Mouse (Mus musculus) intestine, embryonic 15.5 days (tissue): ENCODE results near the gene Catsperg1. TPM values are rescaled to one million over a fixed set of nuclear protein-coding genes. Genes with fewer than 3 reads are reported as not detected.

Experiments used
- ATAC-seq: fragments of 200-750 bp; cut with Nextera tagmentation; 2 replicates; pipeline ENCODE4 v1.8.0; 2017; ENCODE audit warnings: moderate TSS enrichment, moderate library complexity
- H3K27ac ChIP-seq: fragments of 300-500 bp; sonication (generic); 2 replicates; pipeline ENCODE4 v1.5.1; 2015; ENCODE audit warnings: mild to moderate bottlenecking, inconsistent platforms
- H3K27me3 ChIP-seq: fragments of 300-500 bp; sonication (generic); replicated peaks from 2 replicates; pipeline ENCODE4 v1.6.1; 2015; ENCODE audit warnings: inconsistent platforms
- H3K36me3 ChIP-seq: fragments of 300-500 bp; sonication (generic); 2 replicates; pipeline ENCODE4 v1.6.1; 2015; ENCODE audit warnings: inconsistent platforms
- H3K4me1 ChIP-seq: fragments of 300-500 bp; sonication (generic); replicated peaks from 2 replicates; pipeline ENCODE4 v1.6.1; 2015; ENCODE audit warnings: inconsistent platforms
- H3K4me2 ChIP-seq: fragments of 300-500 bp; sonication (generic); replicated peaks from 2 replicates; pipeline ENCODE4 v1.6.1; 2015; ENCODE audit warnings: mild to moderate bottlenecking, inconsistent platforms
- H3K4me3 ChIP-seq: fragments of 300-500 bp; sonication (generic); replicated peaks from 2 replicates; pipeline ENCODE4 v1.5.1; 2015; ENCODE audit warnings: inconsistent platforms
- H3K9ac ChIP-seq: fragments of 300-500 bp; sonication (generic); 2 replicates; pipeline ENCODE4 v1.6.1; 2015; ENCODE audit warnings: inconsistent platforms
- H3K9me3 ChIP-seq: fragments of 300-500 bp; sonication (generic); 2 replicates; pipeline ENCODE4 v1.6.1; 2016; ENCODE audit warnings: inconsistent platforms
- WGBS: fragments of 180-500 bp; shearing (Covaris S2); methylation state at CpG from one replicate; pipeline ENCODE4 v1.1.7; 2015; 5-methylcytosine and 5-hydroxymethylcytosine counted together
- polyA plus RNA-seq: library from polyadenylated mRNA; unstranded; fragments of >200 nt; fragmentation: Nextera tagmentation; extraction: Ambion mirVana; gene quantifications from 2 replicates; pipeline ENCODE4 v1.2.1, GENCODE M21; 2015

The Catsperg1 gene
- polyA plus RNA-seq, 1 experiment from 2014 or later: 0.99 TPM

DNA sequence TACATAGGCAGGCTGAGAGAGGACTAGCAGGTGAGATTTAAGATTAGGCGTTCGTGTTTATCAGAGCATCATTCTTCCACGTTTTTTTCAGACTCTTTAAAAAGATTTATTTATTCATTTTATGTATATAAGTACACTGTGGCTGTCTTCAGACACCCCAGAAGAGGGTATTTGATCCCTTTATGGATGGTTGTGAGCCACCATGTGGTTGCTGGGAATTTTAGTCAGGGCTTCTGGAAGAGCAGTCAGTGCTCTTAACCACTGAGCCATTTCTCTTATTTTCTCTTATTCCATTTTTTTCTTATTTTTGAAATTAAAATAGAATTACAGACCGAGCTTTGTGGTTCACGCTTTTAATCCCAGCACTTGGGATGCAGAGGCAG, 33.0 kb downstream of the Catsperg1 start:
- Histone ChIP-seq H3K4me1 (peaks cover 13% of the 10 kb centered on the region), H3K27ac (no peak overlapping the region; the same call in 1 of the 2 replicates), H3K4me2 (peak overlapping the region; percentile 77), H3K36me3 (peaks cover 8% of the 10 kb centered on the region; the same call in 1 of the 2 replicates), H3K9ac (no peak overlapping the region), H3K27me3 (no peaks in the 10 kb centered on the region), H3K9me3 (no peaks in the 10 kb centered on the region), H3K4me3 (peak overlapping the region; percentile 73)
- whole genome bisulfite sequencing: 43% methylated on average over 5 of the region's 5 CpGs
- ATAC-seq: no peak

DNA sequence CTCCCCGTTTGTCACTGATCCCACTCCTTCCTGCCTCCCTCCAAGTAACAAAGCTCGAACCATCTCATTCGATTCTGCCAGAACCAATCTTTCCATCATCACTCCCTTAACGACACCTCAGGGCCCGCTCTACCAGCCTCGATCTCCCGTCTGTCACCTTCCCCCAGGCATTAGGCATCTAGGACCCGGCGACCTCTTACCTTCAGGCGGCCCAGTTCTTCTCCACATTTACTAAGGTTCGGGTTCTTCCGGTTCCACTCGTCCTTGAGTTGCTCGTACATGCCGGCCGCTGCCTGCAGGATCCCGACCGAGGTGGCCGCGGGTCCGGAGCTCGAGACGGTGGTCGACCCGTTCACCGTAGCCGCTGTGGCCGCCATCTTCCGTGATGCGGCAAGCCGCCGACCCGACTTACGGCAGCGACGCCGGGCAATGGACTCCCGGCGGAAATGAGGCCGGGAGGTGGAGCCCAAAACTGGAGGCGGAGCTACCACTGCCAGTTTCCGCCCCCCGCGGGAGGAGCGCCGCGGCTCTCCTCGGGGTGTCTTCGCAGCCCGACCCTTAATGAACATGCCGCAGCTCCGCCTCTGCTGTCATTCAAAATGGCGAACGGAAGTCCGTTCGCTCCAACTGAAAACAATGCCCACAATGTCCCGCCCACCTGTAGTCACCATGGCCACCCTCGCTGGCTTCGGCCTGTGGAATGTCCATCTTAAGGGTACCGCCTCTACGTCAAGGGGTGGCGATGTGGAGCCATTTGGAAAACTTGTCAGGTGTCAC, 33.6 kb downstream of the Catsperg1 start, which contains the start of gene Psmd8:
Psmd8 (minus strand) TSS at position 625 of the 777 bp plus-strand sequence.
- Histone ChIP-seq H3K27me3 (no peaks in the 10 kb centered on the region), H3K4me1 (peaks cover 13% of the 10 kb centered on the region), H3K9ac (peak within 1 kb of the TSS; percentile 77), H3K9me3 (no peaks in the 10 kb centered on the region), H3K4me2 (peak within 1 kb of the TSS; percentile 77), H3K36me3 (peaks cover 12% of the 10 kb centered on the region; the same call in 1 of the 2 replicates), H3K27ac (peak within 1 kb of the TSS; percentile 27; the same call in 1 of the 2 replicates), H3K4me3 (peak within 1 kb of the TSS; percentile 73)
- WGBS: under 1% methylated on average over 62 of the region's 62 CpGs
- ATAC-seq: peak; percentile 97

DNA sequence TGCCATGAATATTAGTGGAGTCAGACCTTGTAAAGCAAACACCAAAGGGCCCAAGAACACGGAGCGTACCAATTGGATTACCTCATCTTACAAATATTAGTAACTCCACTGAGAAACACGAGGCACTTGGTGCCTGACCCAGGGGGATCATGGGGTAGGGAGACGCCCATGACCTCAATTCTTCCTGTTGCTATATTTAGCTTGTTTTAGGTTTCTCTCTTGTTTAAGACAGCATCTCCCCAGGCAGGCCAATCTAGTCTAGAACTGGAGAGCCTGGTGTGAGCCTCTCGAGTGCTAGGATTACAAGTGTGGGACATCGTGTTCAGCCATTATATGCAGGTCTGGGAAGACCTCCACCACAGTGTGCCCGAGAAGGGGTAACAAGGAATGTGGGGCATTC, 34.5 kb downstream of the Catsperg1 start:
- Histone ChIP-seq H3K27me3 (peaks cover under 1% of the 10 kb centered on the region; the same call in 1 of the 2 replicates), H3K27ac (no peak overlapping the region), H3K4me2 (peak overlapping the region; percentile 77), H3K9me3 (no peaks in the 10 kb centered on the region), H3K36me3 (peaks cover 21% of the 10 kb centered on the region), H3K9ac (no peak overlapping the region), H3K4me1 (peaks cover 13% of the 10 kb centered on the region), H3K4me3 (peak overlapping the region; percentile 73)
- 23% methylated on average over 7 of the region's 7 CpGs for WGBS
- ATAC-seq: no peak

- ATAC-seq: no peak
- WGBS: 90% methylated on average over 4 of the region's 4 CpGs
- Histone ChIP-seq H3K36me3 (peaks cover 31% of the 10 kb centered on the region), H3K27me3 (peaks cover 13% of the 10 kb centered on the region), H3K4me2 (no peak overlapping the region), H3K9ac (no peak overlapping the region), H3K4me3 (no peak overlapping the region), H3K27ac (no peak overlapping the region), H3K4me1 (peaks cover 13% of the 10 kb centered on the region), H3K9me3 (no peaks in the 10 kb centered on the region)
Observed at GRCm38 (mm10) chr7:29178106-29178505, 35.7 kb downstream of the Catsperg1 start.

GRCm38 (mm10) chr7:29172390-29173016, 41.3 kb downstream of the Catsperg1 start:
- WGBS: 49% methylated on average over 32 of the region's 32 CpGs
- Histone ChIP-seq H3K9me3 (no peaks in the 10 kb centered on the region), H3K4me1 (peaks cover 32% of the 10 kb centered on the region), H3K27ac (no peak overlapping the region), H3K27me3 (peaks cover 41% of the 10 kb centered on the region), H3K36me3 (peaks cover 36% of the 10 kb centered on the region), H3K4me2 (no peak overlapping the region), H3K4me3 (0 out of 2 replicates have a peak overlapping the region, but pooled peaks have one; percentile 58), H3K9ac (no peak overlapping the region)
- no peak for ATAC-seq

GRCm38 (mm10) chr7:29171562-29172097, 42.2 kb downstream of the Catsperg1 start:
- Histone ChIP-seq H3K27ac (no peak overlapping the region), H3K36me3 (peaks cover 36% of the 10 kb centered on the region), H3K4me3 (peak overlapping the region; percentile 58), H3K27me3 (peaks cover 41% of the 10 kb centered on the region), H3K4me1 (peaks cover 32% of the 10 kb centered on the region), H3K9ac (peak overlapping the region; percentile 41), H3K4me2 (peak overlapping the region; percentile 89), H3K9me3 (no peaks in the 10 kb centered on the region)
- ATAC-seq: no peak
- 6% methylated on average over 34 of the region's 34 CpGs for WGBS

- ATAC-seq: peak; percentile 6
- H3K9ac ChIP-seq: peak overlapping the region; percentile 41
- peak overlapping the region; percentile 89 for H3K4me2 ChIP-seq
- H3K36me3 ChIP-seq: peaks cover 30% of the 10 kb centered on the region
- no peak overlapping the region for H3K27ac ChIP-seq
- H3K9me3 ChIP-seq: no peaks in the 10 kb centered on the region
- peak overlapping the region; percentile 58 for H3K4me3 ChIP-seq
- 2% methylated on average over 43 of the region's 43 CpGs for WGBS
- H3K4me1 ChIP-seq: peaks cover 32% of the 10 kb centered on the region
- peaks cover 41% of the 10 kb centered on the region for H3K27me3 ChIP-seq
Observed at GRCm38 (mm10) chr7:29170755-29171561, 42.9 kb downstream of the Catsperg1 start.

- Histone ChIP-seq H3K27ac (peak within 1 kb of the TSS; percentile 77), H3K4me3 (peak within 1 kb of the TSS; percentile 58), H3K4me2 (peak within 1 kb of the TSS; percentile 89), H3K9me3 (no peaks in the 10 kb centered on the region), H3K36me3 (peaks cover 24% of the 10 kb centered on the region), H3K4me1 (peaks cover 32% of the 10 kb centered on the region), H3K9ac (peak within 1 kb of the TSS; percentile 41), H3K27me3 (peaks cover 41% of the 10 kb centered on the region)
- peak; percentile 73 for ATAC-seq
- WGBS: under 1% methylated on average over 30 of the region's 30 CpGs
Observed at GRCm38 (mm10) chr7:29170066-29170754, 43.6 kb downstream of the Catsperg1 start, which contains the start of the genes Ggn and Spred3. Gene Ggn, plus strand, starts transcription at chr7:29170210. Gene Spred3, minus strand, starts transcription at chr7:29170411.

DNA sequence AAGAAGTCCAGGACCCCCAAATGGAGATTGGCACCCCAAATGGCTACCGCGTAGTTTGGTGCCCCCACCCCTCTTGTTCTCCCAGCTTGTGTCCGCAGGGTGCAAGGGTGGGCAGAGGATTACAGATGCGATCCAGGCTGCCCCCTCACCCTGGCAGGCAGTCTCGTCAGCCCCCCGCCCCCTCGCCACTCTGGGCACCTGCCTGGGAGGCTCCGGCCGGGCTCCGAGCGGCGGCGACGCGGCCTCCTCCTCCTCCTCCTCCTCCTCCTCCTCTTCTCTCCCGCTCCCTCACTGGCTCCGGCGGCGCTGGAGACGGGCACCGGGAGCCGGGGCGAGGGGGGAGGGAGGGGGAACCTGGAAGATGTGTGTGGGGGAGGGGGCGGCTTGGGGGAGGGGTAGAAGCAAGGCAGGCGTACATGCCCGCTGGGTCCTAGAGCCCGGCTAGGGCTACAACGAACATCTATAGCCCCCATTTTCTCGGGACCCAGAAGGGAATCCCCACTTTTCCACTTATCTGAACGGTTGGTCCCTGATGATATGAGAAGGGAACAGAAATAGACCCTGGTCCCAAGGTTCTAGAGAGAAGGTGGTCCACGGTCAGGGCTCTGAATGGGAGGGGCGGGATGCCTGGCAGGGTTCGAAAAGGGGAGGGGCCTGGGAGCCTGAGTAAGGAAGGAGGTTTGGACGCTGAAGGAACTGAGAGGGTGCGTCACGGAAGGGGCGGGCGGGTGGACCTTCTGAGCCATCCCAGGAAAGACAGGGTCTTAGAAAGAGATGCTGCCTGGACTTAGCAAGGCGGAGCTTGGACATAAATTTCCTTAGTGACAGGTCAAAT, 44.4 kb downstream of the Catsperg1 start:
- Histone ChIP-seq H3K4me2 (peak overlapping the region; percentile 89), H3K9ac (peak overlapping the region; percentile 41), H3K27me3 (peaks cover 41% of the 10 kb centered on the region), H3K36me3 (peaks cover 16% of the 10 kb centered on the region), H3K4me3 (peak overlapping the region; percentile 58), H3K4me1 (peaks cover 32% of the 10 kb centered on the region), H3K9me3 (no peaks in the 10 kb centered on the region), H3K27ac (peak overlapping the region; percentile 77)
- ATAC-seq: peak; percentile 84
- under 1% methylated on average over 35 of the region's 39 CpGs for WGBS

GRCm38 (mm10) chr7:29168791-29169230, 45.0 kb downstream of the Catsperg1 start:
- Histone ChIP-seq H3K27me3 (peaks cover 35% of the 10 kb centered on the region), H3K4me2 (peak overlapping the region; percentile 89), H3K9me3 (no peaks in the 10 kb centered on the region), H3K36me3 (peaks cover 11% of the 10 kb centered on the region), H3K9ac (peak overlapping the region; percentile 41), H3K4me1 (peaks cover 32% of the 10 kb centered on the region), H3K4me3 (peak overlapping the region; percentile 58), H3K27ac (no peak overlapping the region; the same call in 1 of the 2 replicates)
- WGBS: under 1% methylated on average over 14 of the region's 14 CpGs
- ATAC-seq: no peak
